In the genomic region with DNA sequence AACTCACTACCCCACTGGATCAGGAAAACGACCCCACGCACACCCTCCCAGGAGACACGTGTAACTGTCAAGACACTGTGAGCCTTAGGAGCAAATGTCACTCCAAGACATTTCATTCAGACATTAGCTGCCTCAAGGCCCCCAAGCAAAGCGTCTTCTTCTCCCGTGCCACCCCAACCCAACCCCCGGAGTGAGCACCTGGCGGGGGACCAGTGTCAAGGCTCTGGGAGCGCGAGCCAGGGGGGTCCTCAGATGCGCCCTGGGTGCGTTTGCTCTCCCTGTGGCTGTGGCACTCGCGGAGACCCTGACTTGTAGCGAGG, we compare ENCODE assay signal across 8 mouse cellular contexts. TPM values are rescaled to one million over a fixed set of nuclear protein-coding genes. Genes with fewer than 3 reads are reported as not detected.
DNase-seq lines count a peak whose midpoint lies in the region; ATAC-seq lines count a peak whose summit lies in the region.

No protein-coding gene starts in this region.

- no peaks in the 10 kb centered on the region for H3K36me3 ChIP-seq in forebrain, embryonic 15.5 days
- H3K36me3 ChIP-seq in limb, embryonic 15.5 days = no peaks in the 10 kb centered on the region
- no peaks in the 10 kb centered on the region for H3K36me3 ChIP-seq in stomach, embryonic 14.5 days (ENCODE audit: control insufficient read depth, insufficient read depth, low read length)

- H3K9me3 ChIP-seq in forebrain, embryonic 15.5 days = no peaks in the 10 kb centered on the region
- no peaks in the 10 kb centered on the region for H3K9me3 ChIP-seq in limb, embryonic 15.5 days
- H3K9me3 ChIP-seq in stomach, embryonic 14.5 days (ENCODE audit: control insufficient read depth, low read depth, low read length) = no peaks in the 10 kb centered on the region

- peaks cover 20% of the 10 kb centered on the region for H3K4me1 ChIP-seq in forebrain, embryonic 15.5 days
- peaks cover 32% of the 10 kb centered on the region for H3K4me1 ChIP-seq in limb, embryonic 15.5 days
- H3K4me1 ChIP-seq in stomach, embryonic 14.5 days (ENCODE audit: control insufficient read depth, insufficient read depth, low read length) = peaks cover 15% of the 10 kb centered on the region

- no peaks in the 10 kb centered on the region for H3K27me3 ChIP-seq in forebrain, embryonic 15.5 days
- H3K27me3 ChIP-seq in limb, embryonic 15.5 days = peaks cover 32% of the 10 kb centered on the region
- H3K27me3 ChIP-seq in stomach, embryonic 14.5 days (ENCODE audit: control insufficient read depth, insufficient read depth, low read length) = peaks cover 10% of the 10 kb centered on the region; the same call in 1 of the 2 replicates

- H3K27ac ChIP-seq in forebrain, embryonic 15.5 days (replicated peaks) = peak overlapping the region; percentile 16; the same call in 1 of the 2 replicates
- peak overlapping the region; percentile 89 for H3K27ac ChIP-seq in limb, embryonic 15.5 days
- peak overlapping the region; percentile 82; the same call in 1 of the 2 replicates for H3K27ac ChIP-seq in stomach, embryonic 14.5 days (ENCODE audit: low read length)

- peak overlapping the region; percentile 98 for H3K4me2 ChIP-seq in forebrain, embryonic 15.5 days (replicated peaks)
- peak overlapping the region; percentile 94 for H3K4me2 ChIP-seq in limb, embryonic 15.5 days
- H3K4me2 ChIP-seq in stomach, embryonic 14.5 days (replicated peaks; ENCODE audit: low read depth, low read length) = peak overlapping the region; percentile 96

- 0% methylated on average over 14 of the region's 14 CpGs for WGBS in forebrain, embryonic 15.5 days
- 0% methylated on average over 14 of the region's 14 CpGs for WGBS in limb, embryonic 15.5 days
- 0% methylated on average over 14 of the region's 14 CpGs for WGBS in stomach, embryonic 14.5 days

- DNase-seq in kidney, adult 18-20 months = peak; percentile 34
- DNase-seq in kidney, postnatal 10 days = no peak
- DNase-seq in ES-CJ7 (ENCODE audit: low read depth, low spot score) = peak; percentile 12
- no peak for DNase-seq in right cerebral cortex, postnatal 10 days (ENCODE audit: low spot score in 2 of 2)

- no peak; the same call in 1 of the 2 replicates for ATAC-seq in forebrain, embryonic 15.5 days (replicated peaks)
- ATAC-seq in limb, embryonic 15.5 days (ENCODE audit: insufficient number of reproducible peaks, low FRiP score, low TSS enrichment, low read depth) = 0 out of 2 replicates have a peak, but pooled peaks have one; percentile 2
- ATAC-seq in stomach, embryonic 14.5 days (ENCODE audit: insufficient number of reproducible peaks, insufficient read depth, low FRiP score, low read depth) = no peak
- ATAC-seq in frontal cortex, adult (ENCODE audit: low TSS enrichment) = no peak

- H3K4me3 ChIP-seq in forebrain, embryonic 15.5 days = peak overlapping the region; percentile 65
- peak overlapping the region; percentile 66 for H3K4me3 ChIP-seq in limb, embryonic 15.5 days
- H3K4me3 ChIP-seq in stomach, embryonic 14.5 days (ENCODE audit: low read depth, low read length) = peak overlapping the region; percentile 65

- peak overlapping the region; percentile 50 for H3K9ac ChIP-seq in forebrain, embryonic 15.5 days (replicated peaks)
- H3K9ac ChIP-seq in limb, embryonic 15.5 days = peak overlapping the region; percentile 57
- H3K9ac ChIP-seq in stomach, embryonic 14.5 days (replicated peaks; ENCODE audit: low read depth, low read length) = peak overlapping the region; percentile 38; the same call in 1 of the 2 replicates

RNA-seq across cellular contexts. Expression of gene Adam12, which starts 7.6 kb away (rescaled TPM):
- 2.3 and 2.8 TPM in 2 replicates for polyA plus RNA-seq in forebrain, embryonic 15.5 days (2015; fragmentation: Nextera tagmentation; extraction: Ambion mirVana)
- polyA plus RNA-seq in limb, embryonic 15.5 days (2015; fragmentation: Nextera tagmentation; extraction: Ambion mirVana) = 8.1 and 9.3 TPM in 2 replicates
- polyA plus RNA-seq in stomach, embryonic 14.5 days (2014; fragmentation: Nextera tagmentation; extraction: Ambion mirVana) = 10.9 and 13.0 TPM in 2 replicates

Comparison
In these comparisons a context has a peak if more than half of its experiments do, and no peak if none do; other contexts are left out.
1. DNase-seq: peak in kidney, adult 18-20 months (single experiment) and ES-CJ7 (single experiment); none in kidney, postnatal 10 days (single experiment) and right cerebral cortex, postnatal 10 days (0 of 2).
2. H3K27ac ChIP-seq: peak in every context shown above with its lines; median percentile 89 in limb, embryonic 15.5 days; 82 in stomach, embryonic 14.5 days; 16 in forebrain, embryonic 15.5 days.
3. Peak in every context shown above with its lines, with median percentiles within 50 percentile points of each other: H3K4me2 ChIP-seq, H3K4me3 ChIP-seq and H3K9ac ChIP-seq.